Mouse (Mus musculus) thymus, adult 2 months (tissue): ENCODE measurements around the gene Ldb2. TPM values are rescaled to one million over a fixed set of nuclear protein-coding genes. Genes with fewer than 3 reads are reported as not detected.

Experiments
- DNase-seq: peaks from one replicate; pipeline ENCODE4 v3.0.0; 2021
- H3K27ac ChIP-seq: fragments of 200-500 bp; 2 replicates; pipeline ENCODE4 v1.5.1; 2012; ENCODE audit warnings: low read length, control low read depth; ENCODE audit not compliant: control insufficient read depth, insufficient read depth
- H3K27me3 ChIP-seq: fragments of 200-500 bp; 2 replicates; pipeline ENCODE4 v1.6.1; 2012; ENCODE audit warnings: mild to moderate bottlenecking, low read length, moderate library complexity, mixed read lengths; ENCODE audit not compliant: control insufficient read depth, insufficient read depth
- H3K36me3 ChIP-seq: fragments of 200-500 bp; 2 replicates; pipeline ENCODE4 v1.6.1; 2012; ENCODE audit warnings: mild to moderate bottlenecking, low read length, moderate library complexity; ENCODE audit not compliant: control insufficient read depth, insufficient read depth
- H3K4me1 ChIP-seq: fragments of 200-500 bp; replicated peaks from 2 replicates; pipeline ENCODE4 v1.6.1; 2012; ENCODE audit warnings: low read length; ENCODE audit not compliant: control insufficient read depth, insufficient read depth
- H3K4me3 ChIP-seq: fragments of 200-500 bp; 2 replicates; pipeline ENCODE4 v1.5.1; 2012; ENCODE audit warnings: mild to moderate bottlenecking, low read length, control low read depth, moderate library complexity; ENCODE audit not compliant: control insufficient read depth, insufficient read depth
- CTCF ChIP-seq: fragments of 200-500 bp; IDR thresholded peaks from 2 replicates; pipeline ENCODE4 v1.5.1; 2012; ENCODE audit warnings: mild to moderate bottlenecking, control low read depth, low read length, moderate library complexity, borderline replicate concordance; ENCODE audit not compliant: control insufficient read depth, poor library complexity, insufficient read depth; ENCODE audit errors: extremely low read depth
- POLR2A ChIP-seq: fragments of 200-500 bp; IDR thresholded peaks from 2 replicates; pipeline ENCODE4 v1.6.1; 2012; ENCODE audit warnings: mild to moderate bottlenecking, low read length, control low read depth, moderate library complexity; ENCODE audit not compliant: control insufficient read depth, poor library complexity, insufficient read depth; ENCODE audit errors: extremely low read depth
- WGBS: fragments of 180-500 bp; shearing (Covaris S2); methylation state at CpG from one replicate; pipeline ENCODE4 v1.1.7; 2018; 5-methylcytosine and 5-hydroxymethylcytosine counted together
- polyA plus RNA-seq: library from polyadenylated mRNA; depleted of rRNA; stranded (reverse); fragments of >200 nt; gene quantifications from 2 replicates; pipeline ENCODE4 v1.2.3, GENCODE M21; 2012

Gene Ldb2
- polyA plus RNA-seq, 1 experiment = 3.6 TPM

DNA sequence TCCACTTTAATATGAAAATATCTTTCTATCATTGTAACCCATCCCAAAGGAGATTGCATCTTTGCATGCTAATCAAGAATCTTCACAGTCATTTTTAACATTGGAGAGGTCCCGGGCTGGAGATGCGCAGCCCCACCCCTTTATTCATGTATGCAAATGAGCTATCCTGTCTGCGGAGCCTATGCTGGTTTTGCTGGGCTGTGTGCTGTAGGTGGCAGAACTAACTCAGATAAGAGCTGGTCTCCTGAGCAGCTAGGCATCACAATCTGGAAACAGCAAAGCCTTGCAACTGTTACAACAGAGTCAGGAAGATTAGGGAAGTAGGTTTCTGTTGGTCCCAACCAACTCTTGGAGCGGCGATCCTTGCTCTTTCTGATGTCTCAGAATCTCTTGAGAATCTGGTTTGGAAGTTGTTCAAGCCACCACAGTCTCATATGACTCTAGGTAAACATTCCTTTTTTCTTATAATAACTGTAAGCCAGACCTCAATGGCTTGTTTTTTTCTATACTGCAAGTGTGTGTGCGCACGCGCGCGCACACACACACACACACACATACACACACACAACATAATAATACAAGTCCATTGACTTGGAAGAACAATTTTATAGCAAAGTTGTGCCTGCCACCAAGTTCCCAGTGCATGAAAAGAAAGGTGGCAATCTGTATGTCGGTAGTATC is 315.9 kb downstream of the Ldb2 start:
- no peak for TF ChIP-seq POLR2A
- no peak for TF ChIP-seq CTCF
- no peak for DNase-seq
- H3K36me3 ChIP-seq = no peaks in the 10 kb centered on the region
- no peaks in the 10 kb centered on the region for H3K27me3 ChIP-seq
- no peak overlapping the region for H3K4me3 ChIP-seq
- H3K27ac ChIP-seq = no peak overlapping the region
- 82% methylated on average over 11 of the region's 11 CpGs for WGBS
- no peaks in the 10 kb centered on the region for H3K4me1 ChIP-seq

DNA sequence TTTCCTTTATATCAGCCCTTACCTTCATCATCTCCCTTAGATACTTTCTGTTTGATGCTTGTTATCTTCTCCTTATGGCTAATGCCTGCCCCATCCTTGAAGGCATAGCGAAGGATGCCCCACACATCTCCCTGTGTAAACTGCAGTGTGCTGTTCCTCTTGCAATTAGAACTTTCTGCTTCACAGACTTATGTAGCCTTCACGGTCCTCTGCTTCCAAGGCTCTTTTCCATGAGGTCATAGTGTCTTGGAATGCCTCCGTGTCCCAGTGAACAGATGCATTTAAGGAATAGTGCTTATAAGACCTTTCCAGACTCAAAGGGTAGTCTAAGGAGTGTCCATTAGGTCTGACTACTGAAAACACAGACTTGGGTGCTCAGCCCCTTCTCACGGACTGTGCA is 318.1 kb downstream of the Ldb2 start:
- Histone ChIP-seq H3K36me3 (no peaks in the 10 kb centered on the region), H3K4me1 (no peaks in the 10 kb centered on the region), H3K4me3 (no peak overlapping the region), H3K27me3 (no peaks in the 10 kb centered on the region), H3K27ac (no peak overlapping the region)
- WGBS = 94% methylated on average over 4 of the region's 4 CpGs
- no peak for DNase-seq
- TF ChIP-seq CTCF = no peak
- no peak for TF ChIP-seq POLR2A

DNA sequence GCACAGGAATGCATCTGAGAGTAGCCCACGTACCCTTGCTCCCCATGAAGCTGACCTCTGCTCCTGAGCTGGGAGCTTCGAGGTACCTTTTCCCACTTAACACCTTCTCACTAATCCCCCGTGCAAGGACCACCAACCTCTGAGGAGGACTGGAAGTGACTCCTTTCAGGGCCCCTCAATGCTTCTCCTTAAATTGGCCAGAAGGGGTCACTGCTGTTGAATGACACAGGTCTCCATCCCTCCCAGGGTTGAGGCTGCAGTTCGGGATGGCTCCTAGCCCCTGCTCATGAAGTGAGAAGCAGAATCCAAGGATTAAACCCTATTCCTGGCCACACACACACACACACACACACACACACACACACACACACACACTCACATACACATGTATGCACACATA is 323.1 kb downstream of the Ldb2 start:
- no peak for DNase-seq
- TF ChIP-seq POLR2A = no peak
- TF ChIP-seq CTCF = no peak
- no peaks in the 10 kb centered on the region for H3K36me3 ChIP-seq
- H3K4me1 ChIP-seq = no peaks in the 10 kb centered on the region
- no peak overlapping the region for H3K27ac ChIP-seq
- H3K27me3 ChIP-seq = no peaks in the 10 kb centered on the region
- H3K4me3 ChIP-seq = no peak overlapping the region
- WGBS = 67% methylated on average over 4 of the region's 4 CpGs

DNA sequence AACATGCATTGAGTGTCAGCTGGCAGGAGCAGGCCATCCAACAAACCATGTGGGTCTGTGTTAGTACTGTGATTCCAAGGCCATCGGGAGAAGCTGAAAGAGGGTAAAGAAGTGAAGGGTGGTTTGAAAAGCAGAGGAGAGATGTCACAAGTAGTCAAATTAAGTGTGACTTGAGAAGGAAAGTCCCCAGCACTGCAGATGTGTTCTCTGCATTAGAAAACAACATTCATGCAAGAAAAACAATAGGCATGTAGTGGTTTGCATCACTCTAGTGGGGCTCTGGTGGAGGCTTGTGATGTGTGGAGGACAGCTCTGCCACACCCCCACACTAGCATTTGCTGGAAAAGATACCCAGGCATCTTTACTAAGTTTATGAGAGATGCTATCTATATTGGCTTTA is 323.9 kb downstream of the Ldb2 start:
- no peak for DNase-seq
- TF ChIP-seq POLR2A (no peak), CTCF (no peak)
- no peak overlapping the region for H3K27ac ChIP-seq
- H3K36me3 ChIP-seq = no peaks in the 10 kb centered on the region
- 94% methylated on average over 1 of the region's 1 CpGs for WGBS
- H3K4me3 ChIP-seq = no peak overlapping the region
- H3K27me3 ChIP-seq = no peaks in the 10 kb centered on the region
- H3K4me1 ChIP-seq = no peaks in the 10 kb centered on the region

DNA sequence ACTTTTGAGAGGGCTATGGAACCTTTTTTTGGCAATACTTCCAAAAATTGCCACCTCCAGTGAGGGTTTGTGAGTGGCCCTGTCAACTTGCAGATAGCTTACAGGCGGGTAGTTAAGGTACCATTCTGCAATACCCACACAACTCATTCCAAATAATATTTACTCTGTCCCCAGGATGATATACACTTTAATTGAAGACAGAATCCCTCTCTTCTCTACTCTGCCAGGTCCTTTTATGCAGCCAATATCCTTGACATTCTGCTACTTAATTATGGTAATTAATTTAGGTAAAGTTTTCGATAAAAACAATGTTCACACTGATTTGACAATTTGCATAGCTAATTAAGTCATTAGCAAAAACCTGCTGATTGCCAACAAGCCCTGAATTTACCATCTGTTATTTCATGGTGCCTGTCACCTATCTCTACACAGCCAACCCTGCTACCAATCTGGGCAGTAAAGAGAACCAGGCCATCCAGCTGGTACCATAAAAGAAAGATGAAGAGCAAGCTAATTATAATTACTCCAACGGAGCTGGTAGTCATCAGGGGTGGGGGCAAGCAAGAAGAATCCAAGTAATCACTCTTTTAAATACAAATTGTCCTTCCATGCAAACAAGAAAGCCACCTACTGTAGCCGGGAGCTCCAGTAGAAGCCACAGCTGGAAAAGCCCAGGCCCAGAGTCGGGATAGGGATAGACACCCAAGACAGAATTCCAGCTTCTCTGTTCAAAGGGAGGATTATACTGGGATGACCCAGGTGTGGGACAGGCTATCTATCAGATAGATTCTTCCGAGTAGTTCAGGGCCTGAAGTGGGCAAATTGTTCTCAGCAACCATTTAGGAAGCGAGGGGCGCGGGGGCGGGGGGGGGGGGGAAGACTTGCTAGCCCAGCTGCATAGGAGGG is 325.4 kb downstream of the Ldb2 start:
- H3K4me1 ChIP-seq = no peaks in the 10 kb centered on the region
- no peaks in the 10 kb centered on the region for H3K27me3 ChIP-seq
- 90% methylated on average over 10 of the region's 10 CpGs for WGBS
- no peak overlapping the region for H3K27ac ChIP-seq
- no peak overlapping the region for H3K4me3 ChIP-seq
- DNase-seq = no peak
- TF ChIP-seq POLR2A = no peak
- no peak for TF ChIP-seq CTCF
- H3K36me3 ChIP-seq = no peaks in the 10 kb centered on the region

DNA sequence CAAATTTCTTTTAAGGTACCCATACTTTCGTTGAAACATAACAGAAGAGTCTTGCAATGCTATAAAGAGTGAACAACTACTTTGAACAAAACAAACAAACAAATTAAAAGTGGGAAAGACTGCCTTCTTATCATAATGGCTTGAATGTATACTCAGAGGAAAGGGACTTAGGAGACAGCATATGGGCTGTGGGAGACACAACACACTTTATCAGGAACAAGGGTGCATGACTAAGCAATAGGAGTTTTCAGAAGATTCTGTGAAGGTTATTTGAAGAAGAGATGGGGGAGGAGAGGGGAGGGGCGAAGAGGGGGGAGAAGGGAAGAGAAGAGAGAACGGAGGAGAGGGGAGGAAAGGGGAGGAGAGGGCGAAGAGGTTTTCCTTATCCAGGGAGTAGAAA is 334.2 kb downstream of the Ldb2 start:
- Histone ChIP-seq H3K36me3 (no peaks in the 10 kb centered on the region), H3K4me1 (no peaks in the 10 kb centered on the region), H3K27me3 (no peaks in the 10 kb centered on the region), H3K27ac (no peak overlapping the region), H3K4me3 (no peak overlapping the region)
- no peak for DNase-seq
- TF ChIP-seq CTCF (no peak), POLR2A (no peak)
- WGBS = 82% methylated on average over 4 of the region's 4 CpGs
